Mouse (Mus musculus): ENCODE results near the gene Foxm1.

Foxm1 gene

GRCm38 (mm10) chr6:128424269-128425019 lies 61.7 kb downstream of the Foxm1 start, which contains the start of gene Itfg2:
Gene Itfg2 (minus strand): TSS chr6:128424931.
- peak; percentile 97 for DNase-seq (ENCODE audit: low spot score)

- no peak for DNase-seq (ENCODE audit: low spot score)
These were observed 62.3 kb downstream of the Foxm1 start for GRCm38 (mm10) chr6:128425046-128425445.

All from layer of hippocampus, adult 11-12 months (tissue).